Mouse (Mus musculus) forebrain, postnatal 0 days (tissue): ENCODE measurements around the gene Tfpi2. TPM values are rescaled to one million over a fixed set of nuclear protein-coding genes. Genes with fewer than 3 reads are reported as not detected.

ENCODE experiments used
- ATAC-seq: fragments of 200-750 bp; cut with Nextera tagmentation; 2 replicates; pipeline ENCODE4 v1.8.0; 2017; ENCODE audit warnings: mild to moderate bottlenecking, moderate library complexity
- DNase-seq: peaks from one replicate; pipeline ENCODE4 v3.0.0-alpha.2; 2015
- H3K27ac ChIP-seq: fragments of 300-500 bp; sonication (generic); 2 replicates; pipeline ENCODE4 v1.5.1; 2014; ENCODE audit warnings: low read depth, mild to moderate bottlenecking, antibody characterized with exemption, low read length, moderate library complexity, mixed read lengths
- H3K27me3 ChIP-seq: fragments of 300-500 bp; sonication (generic); 2 replicates; pipeline ENCODE4 v1.6.1; 2014; ENCODE audit warnings: mild to moderate bottlenecking, low read length, mixed read lengths; ENCODE audit not compliant: insufficient read depth
- H3K36me3 ChIP-seq: fragments of 300-500 bp; sonication (generic); 2 replicates; pipeline ENCODE4 v1.6.1; 2014; ENCODE audit warnings: mild to moderate bottlenecking, moderate library complexity; ENCODE audit not compliant: insufficient read depth
- H3K4me1 ChIP-seq: fragments of 300-500 bp; sonication (generic); 2 replicates; pipeline ENCODE4 v1.6.1; 2014; ENCODE audit warnings: antibody characterized with exemption; ENCODE audit not compliant: insufficient read depth
- H3K4me2 ChIP-seq: fragments of 300-500 bp; sonication (generic); 2 replicates; pipeline ENCODE4 v1.6.1; 2014; ENCODE audit warnings: low read depth, mild to moderate bottlenecking, moderate library complexity
- H3K4me3 ChIP-seq: fragments of 300-500 bp; sonication (generic); 2 replicates; pipeline ENCODE4 v1.5.1; 2014; ENCODE audit warnings: low read depth, low read length, mixed read lengths
- H3K9ac ChIP-seq: fragments of 300-500 bp; sonication (generic); 2 replicates; pipeline ENCODE4 v1.6.1; 2014; ENCODE audit warnings: mild to moderate bottlenecking
- H3K9me3 ChIP-seq: fragments of 300-500 bp; sonication (generic); 2 replicates; pipeline ENCODE4 v1.6.1; 2016; ENCODE audit warnings: low read length
- CTCF ChIP-seq: sonication (generic); IDR thresholded peaks from 2 replicates; pipeline ENCODE4 v1.5.1; 2016; ENCODE audit warnings: antibody characterized with exemption, control low read depth, low read depth
- WGBS: fragments of 180-500 bp; shearing (Covaris S2); extraction: QIAGEN DNeasy Blood & Tissue Kit; methylation state at CpG from one replicate; pipeline ENCODE4 v1.1.7; 2014; 5-methylcytosine and 5-hydroxymethylcytosine counted together
- polyA plus RNA-seq: library from polyadenylated mRNA; unstranded; fragments of >200 nt; fragmentation: Nextera tagmentation; extraction: Ambion mirVana; gene quantifications from 2 replicates; pipeline ENCODE4 v1.2.1, GENCODE M21; 2015
- total RNA-seq: library from RNA; depleted of rRNA; stranded (reverse); fragments of >200 nt; gene quantifications from 2 replicates; pipeline ENCODE4 v1.2.3, GENCODE M21; 2014; rRNA removed

Tfpi2 gene
- total RNA-seq (0.08 and 1.7 TPM in 2 replicates), polyA plus RNA-seq (0.30 and 0.33 TPM in 2 replicates)

GRCm38 (mm10) chr6:3988750-3989149 is at the start of gene Tfpi2:
Tfpi2 (minus strand) TSS chr6:3988919.
- no peak within 1 kb of the TSS for H3K4me3 ChIP-seq
- WGBS, result 80% methylated on average over 3 of the region's 3 CpGs
- TF ChIP-seq CTCF, result no peak
- H3K9me3 ChIP-seq, result no peaks in the 10 kb centered on the region
- no peak for ATAC-seq
- H3K27ac ChIP-seq, result no peak within 1 kb of the TSS
- H3K36me3 ChIP-seq, result no peaks in the 10 kb centered on the region
- H3K27me3 ChIP-seq, result no peaks in the 10 kb centered on the region
- no peak for DNase-seq
- H3K9ac ChIP-seq, result no peak within 1 kb of the TSS
- no peak within 1 kb of the TSS for H3K4me2 ChIP-seq
- H3K4me1 ChIP-seq, result no peaks in the 10 kb centered on the region

GRCm38 (mm10) chr6:4030956-4031355 is 42.2 kb upstream of the Tfpi2 start:
- Histone ChIP-seq H3K9me3 (no peaks in the 10 kb centered on the region), H3K4me3 (no peak overlapping the region), H3K4me2 (no peak overlapping the region), H3K9ac (no peak overlapping the region), H3K27me3 (no peaks in the 10 kb centered on the region), H3K27ac (no peak overlapping the region), H3K36me3 (no peaks in the 10 kb centered on the region), H3K4me1 (no peaks in the 10 kb centered on the region)
- TF ChIP-seq CTCF, result no peak
- WGBS, result 55% methylated on average over 3 of the region's 3 CpGs
- ATAC-seq (no peak), DNase-seq (no peak)

GRCm38 (mm10) chr6:4026367-4026766 is 37.6 kb upstream of the Tfpi2 start:
- no peaks in the 10 kb centered on the region for H3K27me3 ChIP-seq
- H3K9ac ChIP-seq, result no peak overlapping the region
- TF ChIP-seq CTCF, result no peak
- H3K4me1 ChIP-seq, result no peaks in the 10 kb centered on the region
- no peak overlapping the region for H3K4me2 ChIP-seq
- WGBS, result 70% methylated on average over 2 of the region's 2 CpGs
- no peaks in the 10 kb centered on the region for H3K36me3 ChIP-seq
- no peak overlapping the region for H3K4me3 ChIP-seq
- DNase-seq, result no peak
- no peak overlapping the region for H3K27ac ChIP-seq
- no peaks in the 10 kb centered on the region for H3K9me3 ChIP-seq
- no peak for ATAC-seq

GRCm38 (mm10) chr6:4022645-4023044 is 33.9 kb upstream of the Tfpi2 start:
- H3K9ac ChIP-seq, result no peak overlapping the region
- H3K27ac ChIP-seq, result no peak overlapping the region
- no peaks in the 10 kb centered on the region for H3K9me3 ChIP-seq
- DNase-seq (no peak), ATAC-seq (no peak)
- TF ChIP-seq CTCF, result no peak
- H3K4me3 ChIP-seq, result no peak overlapping the region
- no peak overlapping the region for H3K4me2 ChIP-seq
- no peaks in the 10 kb centered on the region for H3K36me3 ChIP-seq
- H3K4me1 ChIP-seq, result no peaks in the 10 kb centered on the region
- H3K27me3 ChIP-seq, result no peaks in the 10 kb centered on the region
- WGBS, result 87% methylated on average over 1 of the region's 1 CpGs

GRCm38 (mm10) chr6:4009548-4009947 is 20.8 kb upstream of the Tfpi2 start:
- Histone ChIP-seq H3K27me3 (no peaks in the 10 kb centered on the region), H3K4me2 (no peak overlapping the region), H3K4me3 (no peak overlapping the region), H3K36me3 (no peaks in the 10 kb centered on the region), H3K9me3 (no peaks in the 10 kb centered on the region), H3K27ac (no peak overlapping the region), H3K9ac (no peak overlapping the region), H3K4me1 (no peaks in the 10 kb centered on the region)
- TF ChIP-seq CTCF, result no peak
- ATAC-seq, result no peak
- no peak for DNase-seq

GRCm38 (mm10) chr6:4008501-4009040 is 19.9 kb upstream of the Tfpi2 start:
- Histone ChIP-seq H3K4me2 (no peak overlapping the region), H3K9ac (no peak overlapping the region), H3K9me3 (no peaks in the 10 kb centered on the region), H3K4me3 (no peak overlapping the region), H3K27ac (no peak overlapping the region), H3K27me3 (no peaks in the 10 kb centered on the region), H3K4me1 (peaks cover 5% of the 10 kb centered on the region; the same call in 1 of the 2 replicates), H3K36me3 (no peaks in the 10 kb centered on the region)
- DNase-seq (no peak), ATAC-seq (no peak)
- TF ChIP-seq CTCF, result no peak
- WGBS, result 63% methylated on average over 2 of the region's 2 CpGs

- H3K4me1 ChIP-seq, result peaks cover 5% of the 10 kb centered on the region; the same call in 1 of the 2 replicates
- H3K4me2 ChIP-seq, result no peak overlapping the region
- H3K27me3 ChIP-seq, result no peaks in the 10 kb centered on the region
- H3K27ac ChIP-seq, result no peak overlapping the region
- no peaks in the 10 kb centered on the region for H3K9me3 ChIP-seq
- no peak overlapping the region for H3K4me3 ChIP-seq
- H3K9ac ChIP-seq, result no peak overlapping the region
- 77% methylated on average over 2 of the region's 2 CpGs for WGBS
- H3K36me3 ChIP-seq, result no peaks in the 10 kb centered on the region
- DNase-seq, result no peak
- no peak for ATAC-seq
- TF ChIP-seq CTCF, result no peak
Observed at GRCm38 (mm10) chr6:4004808-4005207, 16.1 kb upstream of the Tfpi2 start.
